Mouse (Mus musculus) ES-E14 (cell line): ENCODE measurements around the gene Tmem205.

Experiments used
- CHD2 ChIP-seq: IDR thresholded peaks from 2 replicates; pipeline ENCODE4 v1.6.1; 2014; ENCODE audit warnings: mild to moderate bottlenecking, low read depth, low read length, inconsistent platforms
- HCFC1 ChIP-seq: IDR thresholded peaks from 2 replicates; pipeline ENCODE4 v1.6.1; 2012; ENCODE audit warnings: low read length, inconsistent platforms, borderline replicate concordance; ENCODE audit not compliant: insufficient read depth
- MAFK ChIP-seq: IDR thresholded peaks from 2 replicates; pipeline ENCODE4 v1.6.1; 2014; ENCODE audit warnings: mild to moderate bottlenecking, low read depth, low read length, inconsistent platforms; ENCODE audit not compliant: insufficient read depth
- ZC3H11A ChIP-seq: IDR thresholded peaks from 2 replicates; pipeline ENCODE4 v1.6.1; 2012; ENCODE audit warnings: low read depth, mild to moderate bottlenecking, inconsistent platforms, low read length, borderline replicate concordance

GRCm38 (mm10) chr9:21926784-21927183 is 572 bp downstream of the Tmem205 start:
- TF ChIP-seq CHD2 (no peak), MAFK (no peak), ZC3H11A (no peak), HCFC1 (no peak)
